Comparison of ENCODE assay signal across 7 mouse cellular contexts in genomic region chr5:123135471-123136360, GRCm38 (mm10). TPM values are rescaled to one million over a fixed set of nuclear protein-coding genes. Genes with fewer than 3 reads are reported as not detected.
DNase-seq lines count a peak whose midpoint lies in the region; ATAC-seq lines count a peak whose summit lies in the region.

No protein-coding gene starts in this region.

- 5% methylated on average over 30 of the region's 30 CpGs for WGBS in hindbrain, embryonic 14.5 days

- intact Hi-C loops in left cerebral cortex, postnatal 36 days (cut with DNase I) = no loop called here

- no peaks in the 10 kb centered on the region for H3K27me3 ChIP-seq in hindbrain, embryonic 14.5 days (ENCODE audit: control insufficient read depth, insufficient read depth, low read length)

- H3K4me2 ChIP-seq in hindbrain, embryonic 14.5 days (replicated peaks) = peak overlapping the region; percentile 100

- ATAC-seq in hindbrain, embryonic 14.5 days (ENCODE audit: low FRiP score) = no peak
- peak; percentile 3; the same call in 1 of the 2 replicates for ATAC-seq in megakaryocyte progenitor cell, adult 5-6 weeks (replicated peaks; ENCODE audit: poor library complexity)

- H3K4me3 ChIP-seq in hindbrain, embryonic 14.5 days (replicated peaks; ENCODE audit: low read length) = peak overlapping the region; percentile 91

- peak overlapping the region; percentile 99 for H3K27ac ChIP-seq in hindbrain, embryonic 14.5 days

- peaks cover 58% of the 10 kb centered on the region for H3K4me1 ChIP-seq in hindbrain, embryonic 14.5 days (replicated peaks; ENCODE audit: control insufficient read depth, insufficient read depth, low read length)

- no peaks in the 10 kb centered on the region for H3K9me3 ChIP-seq in hindbrain, embryonic 14.5 days (ENCODE audit: control insufficient read depth, low read length)

- peak overlapping the region; percentile 100 for H3K9ac ChIP-seq in hindbrain, embryonic 14.5 days

- DNase-seq in adipocyte (ENCODE audit: low spot score) = peak; percentile 97
- DNase-seq in cerebellum, adult 9-10 months = peak; percentile 83
- DNase-seq in gastrocnemius, adult 18-20 months (ENCODE audit: low spot score) = peak; percentile 92
- DNase-seq in hindbrain, embryonic 14.5 days (ENCODE audit: low spot score) = peak; percentile 45
- DNase-seq in left cerebral cortex, postnatal 36 days (ENCODE audit: low spot score in 2 of 2) = peak; percentile 62 to 79
- DNase-seq in spleen, adult 18-20 months = peak; percentile 46 to 51

- H3K36me3 ChIP-seq in hindbrain, embryonic 14.5 days (replicated peaks; ENCODE audit: control insufficient read depth, insufficient read depth) = peaks cover 39% of the 10 kb centered on the region

RNA-seq across cellular contexts. Expression of gene Rhof, which starts 3.2 kb away (rescaled TPM):
- under 1 TPM; 0.09 to 0.24 TPM for total RNA-seq in gastrocnemius, adult 18-20 months (2021)
- 13.0 and 17.5 TPM in 2 replicates for polyA plus RNA-seq in hindbrain, embryonic 14.5 days (2014; fragmentation: Nextera tagmentation; extraction: Ambion mirVana)
- 10 to 100 TPM; 51.3 to 53.0 TPM for total RNA-seq in left cerebral cortex, postnatal 36 days (2021)
- 0.42 and 1.0 TPM in 2 replicates for total RNA-seq in megakaryocyte progenitor cell, adult 5-6 weeks (2015)
- 0.54 and 1.1 TPM in 2 replicates for total RNA-seq in megakaryocyte progenitor cell, adult 5-6 weeks (2017)

RNA-seq across cellular contexts. Expression of gene Setd1b, which starts 6.3 kb away (rescaled TPM):
- 1 to 10 TPM; 9.0 to 9.8 TPM for total RNA-seq in gastrocnemius, adult 18-20 months (2021)
- 12.6 and 12.7 TPM in 2 replicates for polyA plus RNA-seq in hindbrain, embryonic 14.5 days (2014; fragmentation: Nextera tagmentation; extraction: Ambion mirVana)
- total RNA-seq in left cerebral cortex, postnatal 36 days (2021) = 10 to 100 TPM; 27.9 to 35.0 TPM
- 27.5 and 28.3 TPM in 2 replicates for total RNA-seq in megakaryocyte progenitor cell, adult 5-6 weeks (2015)
- 1.9 and 3.1 TPM in 2 replicates for total RNA-seq in megakaryocyte progenitor cell, adult 5-6 weeks (2017)

RNA-seq across cellular contexts. Expression of gene Psmd9, which starts 33.5 kb away (rescaled TPM):
- total RNA-seq in gastrocnemius, adult 18-20 months (2021) = 10 to 100 TPM; 12.0 to 15.0 TPM
- 59.1 and 66.8 TPM in 2 replicates for polyA plus RNA-seq in hindbrain, embryonic 14.5 days (2014; fragmentation: Nextera tagmentation; extraction: Ambion mirVana)
- total RNA-seq in left cerebral cortex, postnatal 36 days (2021) = 10 to 100 TPM; 28.6 to 29.6 TPM
- 22.3 and 23.9 TPM in 2 replicates for total RNA-seq in megakaryocyte progenitor cell, adult 5-6 weeks (2015)
- total RNA-seq in megakaryocyte progenitor cell, adult 5-6 weeks (2017) = 15.2 and 19.4 TPM in 2 replicates

RNA-seq across cellular contexts. Expression of gene Hpd, which starts 46.8 kb away (rescaled TPM):
- total RNA-seq in gastrocnemius, adult 18-20 months (2021) = under 1 TPM; 0.21 to 0.69 TPM
- not detected in 2 replicates for polyA plus RNA-seq in hindbrain, embryonic 14.5 days (2014; fragmentation: Nextera tagmentation; extraction: Ambion mirVana)
- not detected for total RNA-seq in left cerebral cortex, postnatal 36 days (2021)
- not detected in 2 replicates for total RNA-seq in megakaryocyte progenitor cell, adult 5-6 weeks (2015)
- total RNA-seq in megakaryocyte progenitor cell, adult 5-6 weeks (2017) = not detected in 2 replicates

Comparison
In these comparisons a context has a peak if more than half of its experiments do, and no peak if none do; other contexts are left out.
1. DNase-seq: peak in every context shown above with its lines; median percentile 97 in adipocyte; 92 in gastrocnemius, adult 18-20 months; 83 in cerebellum, adult 9-10 months; 70 in left cerebral cortex, postnatal 36 days; 48 in spleen, adult 18-20 months; 45 in hindbrain, embryonic 14.5 days.
2. RNA of gene Rhof, which starts 3.2 kb away (total RNA-seq): 51.3 to 53.0 TPM in left cerebral cortex, postnatal 36 days; 0.42 to 1.1 TPM in megakaryocyte progenitor cell, adult 5-6 weeks and 0.09 to 0.24 TPM in gastrocnemius, adult 18-20 months; every median in the first group is over 10 times any median in the second.